Mouse (Mus musculus): Measurements from ENCODE around the gene Abcg1. TPM values are rescaled to one million over a fixed set of nuclear protein-coding genes. Genes with fewer than 3 reads are reported as not detected.

The Abcg1 gene
- polyA plus RNA-seq, 1 experiment = 1.3 TPM

DNA sequence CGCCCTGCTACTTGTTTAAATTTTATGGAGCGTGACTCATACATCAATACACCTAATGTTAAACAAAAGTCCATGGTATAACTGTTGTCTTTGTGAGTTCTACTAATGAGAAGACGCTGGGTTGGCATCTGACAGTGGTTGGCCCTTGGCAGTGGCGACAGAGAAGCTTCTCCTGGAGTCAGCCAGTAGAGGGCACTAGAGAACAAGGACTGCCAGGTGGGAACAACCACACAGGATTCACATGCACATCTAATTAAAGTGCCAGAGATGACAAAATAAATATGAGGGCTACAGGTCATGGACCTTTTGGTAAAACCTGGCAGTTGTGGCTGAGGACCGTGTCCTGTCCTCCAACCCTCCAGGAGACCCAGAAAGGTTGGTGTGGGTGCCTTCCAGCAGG lies 80.9 kb downstream of the Abcg1 start:
- H3K36me3 ChIP-seq (ENCODE audit: control insufficient read depth, insufficient read depth, low read length) = no peaks in the 10 kb centered on the region
- no peak for TF ChIP-seq POLR2A (IDR thresholded peaks at IDR 0.05; ENCODE audit: control insufficient read depth, low read depth, low read length)
- peak; percentile 71; the same call in 1 of the 2 replicates for TF ChIP-seq CTCF (IDR thresholded peaks at IDR 0.05; ENCODE audit: control insufficient read depth, insufficient read depth, insufficient replicate concordance, low read depth, low read length)
- no peaks in the 10 kb centered on the region; the same call in 1 of the 2 replicates for H3K4me1 ChIP-seq (ENCODE audit: control insufficient read depth, insufficient read depth, low read length)
- H3K4me3 ChIP-seq (ENCODE audit: control insufficient read depth, low read depth, low read length) = no peak overlapping the region
- H3K27ac ChIP-seq (ENCODE audit: control insufficient read depth, insufficient read depth, low read depth, low read length) = no peak overlapping the region
- no peaks in the 10 kb centered on the region for H3K27me3 ChIP-seq (ENCODE audit: control insufficient read depth, insufficient read depth, low read length)

DNA sequence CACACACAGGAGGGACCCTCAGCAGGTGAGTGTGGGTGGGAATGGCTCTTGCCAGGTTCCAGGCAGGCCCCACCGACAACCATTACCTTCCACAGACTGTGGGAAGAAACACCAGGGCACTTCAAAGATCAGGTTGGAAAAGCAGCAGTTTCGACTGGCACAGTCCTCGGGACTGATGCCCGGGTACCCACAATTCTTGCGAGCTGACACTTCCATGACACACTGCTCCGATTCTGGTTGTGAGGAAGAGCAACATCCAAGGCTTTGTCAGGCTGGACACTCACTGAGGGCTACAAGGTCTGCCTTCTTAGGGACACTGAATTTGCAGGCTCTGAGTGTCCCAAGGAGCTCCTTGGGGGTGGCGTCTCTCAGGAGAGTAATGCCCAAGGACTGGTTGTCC lies 84.6 kb downstream of the Abcg1 start:
- TF ChIP-seq CTCF (IDR thresholded peaks at IDR 0.05; ENCODE audit: control insufficient read depth, insufficient read depth, insufficient replicate concordance, low read depth, low read length) (no peak), POLR2A (IDR thresholded peaks at IDR 0.05; ENCODE audit: control insufficient read depth, low read depth, low read length) (no peak)
- H3K36me3 ChIP-seq (ENCODE audit: control insufficient read depth, insufficient read depth, low read length) = no peaks in the 10 kb centered on the region
- H3K4me3 ChIP-seq (ENCODE audit: control insufficient read depth, low read depth, low read length) = no peak overlapping the region
- H3K4me1 ChIP-seq (ENCODE audit: control insufficient read depth, insufficient read depth, low read length) = peaks cover 2% of the 10 kb centered on the region; the same call in 1 of the 2 replicates
- no peak overlapping the region for H3K27ac ChIP-seq (ENCODE audit: control insufficient read depth, insufficient read depth, low read depth, low read length)
- no peaks in the 10 kb centered on the region for H3K27me3 ChIP-seq (ENCODE audit: control insufficient read depth, insufficient read depth, low read length)

DNA sequence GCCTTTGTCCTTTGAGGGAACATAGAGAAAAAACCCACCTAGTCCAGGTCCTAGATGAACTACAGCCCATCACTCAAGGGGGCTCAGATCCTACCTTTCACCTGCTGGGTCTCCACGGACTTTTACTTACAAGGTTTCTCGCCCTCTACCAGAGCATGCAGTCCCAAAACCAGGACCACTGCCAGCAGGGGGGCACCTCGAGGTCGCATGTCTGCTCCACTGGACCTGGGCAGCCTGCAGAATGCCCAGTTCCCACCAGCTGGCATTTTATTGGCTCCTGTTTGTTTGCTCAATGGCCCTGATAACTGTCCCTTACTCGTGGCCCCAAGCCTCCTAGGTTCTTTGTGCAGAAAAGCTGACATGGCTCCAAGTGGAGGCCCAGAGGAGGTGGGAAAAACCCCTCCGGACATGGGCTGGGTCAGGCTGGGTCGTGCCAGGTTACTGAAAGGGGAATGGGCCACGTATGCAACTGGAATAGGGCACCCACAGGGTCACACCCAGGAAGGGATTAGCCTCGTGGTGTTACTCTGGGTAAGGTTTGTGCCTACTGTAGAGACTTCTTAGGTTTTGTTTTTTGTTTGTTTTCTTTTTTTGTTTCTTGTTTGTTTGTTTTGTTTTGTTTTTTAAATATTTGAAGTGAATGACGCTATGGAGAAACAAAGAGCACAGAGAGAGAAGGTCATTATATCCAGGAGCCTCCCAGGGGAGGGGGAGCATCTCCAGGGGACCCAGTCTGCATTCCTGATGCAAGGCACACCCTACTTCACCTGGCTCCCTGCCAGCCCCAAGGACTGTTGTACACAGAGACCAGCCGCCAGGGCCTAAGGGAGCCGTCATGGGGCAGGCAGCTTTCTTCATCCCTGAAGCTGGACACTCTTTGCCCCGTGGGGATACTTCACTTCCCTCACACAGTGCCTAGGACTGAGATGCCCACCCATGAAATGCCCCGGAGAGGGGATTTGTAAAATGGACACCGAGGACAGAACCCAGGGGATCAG lies 86.9 kb downstream of the Abcg1 start, which contains the start of gene Tff2:
TSS of gene Tff2 (minus strand) at position 243 of the 998 bp plus-strand sequence.
- no peak within 1 kb of the TSS for H3K27ac ChIP-seq (ENCODE audit: control insufficient read depth, insufficient read depth, low read depth, low read length)
- peaks cover 2% of the 10 kb centered on the region; the same call in 1 of the 2 replicates for H3K4me1 ChIP-seq (ENCODE audit: control insufficient read depth, insufficient read depth, low read length)
- no peaks in the 10 kb centered on the region for H3K36me3 ChIP-seq (ENCODE audit: control insufficient read depth, insufficient read depth, low read length)
- no peak for TF ChIP-seq CTCF (IDR thresholded peaks at IDR 0.05; ENCODE audit: control insufficient read depth, insufficient read depth, insufficient replicate concordance, low read depth, low read length)
- TF ChIP-seq POLR2A (IDR thresholded peaks at IDR 0.05; ENCODE audit: control insufficient read depth, low read depth, low read length) = no peak
- no peaks in the 10 kb centered on the region for H3K27me3 ChIP-seq (ENCODE audit: control insufficient read depth, insufficient read depth, low read length)
- no peak within 1 kb of the TSS for H3K4me3 ChIP-seq (ENCODE audit: control insufficient read depth, low read depth, low read length)

DNA sequence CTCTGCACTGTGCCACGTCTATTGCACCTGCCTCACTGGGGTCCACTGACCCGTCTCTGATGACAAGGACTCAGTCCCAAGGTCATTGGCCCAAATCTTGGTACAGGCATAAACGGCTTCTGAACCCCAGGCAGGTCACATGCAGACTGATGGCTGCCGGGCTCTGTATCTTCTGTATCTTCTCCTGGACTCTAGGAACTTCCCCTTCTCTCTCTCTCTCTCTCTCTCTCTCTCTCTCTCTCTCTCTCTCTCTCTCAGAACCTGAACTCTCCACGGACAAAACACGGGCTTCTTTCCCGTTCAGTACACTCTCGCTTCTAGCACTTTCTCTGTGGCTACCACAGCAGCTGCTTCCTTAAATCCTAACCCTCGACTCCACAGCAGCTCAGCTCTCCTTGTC lies 88.5 kb downstream of the Abcg1 start:
- no peak overlapping the region for H3K4me3 ChIP-seq (ENCODE audit: control insufficient read depth, low read depth, low read length)
- H3K27me3 ChIP-seq (ENCODE audit: control insufficient read depth, insufficient read depth, low read length) = no peaks in the 10 kb centered on the region
- H3K36me3 ChIP-seq (ENCODE audit: control insufficient read depth, insufficient read depth, low read length) = no peaks in the 10 kb centered on the region
- H3K4me1 ChIP-seq (ENCODE audit: control insufficient read depth, insufficient read depth, low read length) = peaks cover 2% of the 10 kb centered on the region; the same call in 1 of the 2 replicates
- no peak for TF ChIP-seq POLR2A (IDR thresholded peaks at IDR 0.05; ENCODE audit: control insufficient read depth, low read depth, low read length)
- TF ChIP-seq CTCF (IDR thresholded peaks at IDR 0.05; ENCODE audit: control insufficient read depth, insufficient read depth, insufficient replicate concordance, low read depth, low read length) = no peak
- no peak overlapping the region for H3K27ac ChIP-seq (ENCODE audit: control insufficient read depth, insufficient read depth, low read depth, low read length)

DNA sequence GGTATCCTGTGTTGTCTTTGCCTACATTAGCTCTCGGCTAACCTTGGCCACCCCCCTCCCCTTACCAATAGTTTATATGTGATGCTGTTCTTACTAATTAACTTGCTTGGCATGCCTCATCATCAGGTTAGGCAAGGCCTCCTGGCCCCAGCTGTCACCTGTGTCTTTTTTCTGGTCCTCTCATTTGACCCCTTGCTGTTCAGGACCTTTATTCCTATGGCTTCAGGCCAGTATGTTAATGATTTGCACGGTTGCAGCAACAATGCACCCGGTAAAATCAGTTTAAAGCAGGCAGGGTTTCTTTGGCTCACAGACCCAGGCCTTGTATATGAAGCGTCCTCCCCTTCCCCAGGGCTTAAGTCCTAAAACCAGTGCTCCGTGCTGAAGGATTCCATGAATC lies 95.0 kb downstream of the Abcg1 start:
- TF ChIP-seq POLR2A (IDR thresholded peaks at IDR 0.05; ENCODE audit: control insufficient read depth, low read depth, low read length) (no peak), CTCF (IDR thresholded peaks at IDR 0.05; ENCODE audit: control insufficient read depth, insufficient read depth, insufficient replicate concordance, low read depth, low read length) (no peak)
- Histone ChIP-seq H3K27me3 (ENCODE audit: control insufficient read depth, insufficient read depth, low read length) (no peaks in the 10 kb centered on the region), H3K4me1 (ENCODE audit: control insufficient read depth, insufficient read depth, low read length) (no peaks in the 10 kb centered on the region), H3K4me3 (ENCODE audit: control insufficient read depth, low read depth, low read length) (no peak overlapping the region), H3K36me3 (ENCODE audit: control insufficient read depth, insufficient read depth, low read length) (no peaks in the 10 kb centered on the region), H3K27ac (ENCODE audit: control insufficient read depth, insufficient read depth, low read depth, low read length) (no peak overlapping the region)

DNA sequence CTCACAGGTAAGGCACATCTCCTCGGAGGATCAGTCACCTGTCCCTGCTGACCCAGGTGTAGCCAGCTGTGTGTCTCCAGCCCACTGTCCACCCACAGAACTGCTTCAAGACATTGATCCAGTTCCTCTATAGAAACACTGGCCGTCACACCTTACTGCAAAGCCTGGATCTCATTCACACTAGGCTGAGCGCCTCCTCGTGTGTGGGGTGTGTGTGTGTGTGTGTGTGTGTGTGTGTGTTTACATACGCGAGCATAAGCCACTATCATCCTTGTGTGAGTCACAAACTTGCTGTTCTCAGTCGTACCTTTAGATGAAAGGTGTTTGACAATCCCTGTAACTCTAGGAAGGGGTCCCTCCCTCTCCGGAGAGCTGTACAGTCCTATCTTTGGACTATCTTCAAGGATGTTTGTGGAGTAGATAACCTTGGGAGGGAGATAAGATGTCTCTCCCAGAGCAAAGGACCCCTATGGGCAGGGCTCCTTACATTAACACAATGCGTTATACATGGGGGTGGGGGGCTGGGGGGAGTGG lies 95.6 kb downstream of the Abcg1 start:
- no peak overlapping the region for H3K27ac ChIP-seq (ENCODE audit: control insufficient read depth, insufficient read depth, low read depth, low read length)
- no peaks in the 10 kb centered on the region for H3K4me1 ChIP-seq (ENCODE audit: control insufficient read depth, insufficient read depth, low read length)
- TF ChIP-seq POLR2A (IDR thresholded peaks at IDR 0.05; ENCODE audit: control insufficient read depth, low read depth, low read length) = no peak
- TF ChIP-seq CTCF (IDR thresholded peaks at IDR 0.05; ENCODE audit: control insufficient read depth, insufficient read depth, insufficient replicate concordance, low read depth, low read length) = no peak
- H3K4me3 ChIP-seq (ENCODE audit: control insufficient read depth, low read depth, low read length) = no peak overlapping the region
- H3K36me3 ChIP-seq (ENCODE audit: control insufficient read depth, insufficient read depth, low read length) = no peaks in the 10 kb centered on the region
- no peaks in the 10 kb centered on the region for H3K27me3 ChIP-seq (ENCODE audit: control insufficient read depth, insufficient read depth, low read length)

DNA sequence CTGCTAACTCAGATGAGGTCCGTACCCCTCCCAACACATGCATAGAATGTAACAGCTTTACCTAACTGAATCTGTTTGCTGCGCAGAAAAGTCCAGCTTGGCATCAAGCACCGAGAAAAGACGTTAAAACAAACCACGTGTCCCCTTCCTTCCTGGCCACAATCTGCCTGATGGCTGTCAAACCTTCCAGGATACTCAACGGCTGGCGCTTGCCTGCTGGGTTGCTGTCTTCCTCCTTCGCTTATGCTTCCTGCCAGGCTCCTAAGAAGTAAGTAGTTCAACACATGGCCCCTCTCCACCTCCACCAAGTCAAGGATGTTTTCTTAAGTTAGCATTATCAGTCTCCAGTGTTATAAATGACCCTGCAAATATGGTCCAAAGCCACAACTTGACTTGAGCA lies 96.3 kb downstream of the Abcg1 start:
- Histone ChIP-seq H3K4me3 (ENCODE audit: control insufficient read depth, low read depth, low read length) (no peak overlapping the region), H3K27ac (ENCODE audit: control insufficient read depth, insufficient read depth, low read depth, low read length) (no peak overlapping the region), H3K27me3 (ENCODE audit: control insufficient read depth, insufficient read depth, low read length) (no peaks in the 10 kb centered on the region), H3K36me3 (ENCODE audit: control insufficient read depth, insufficient read depth, low read length) (no peaks in the 10 kb centered on the region), H3K4me1 (ENCODE audit: control insufficient read depth, insufficient read depth, low read length) (no peaks in the 10 kb centered on the region)
- no peak for TF ChIP-seq POLR2A (IDR thresholded peaks at IDR 0.05; ENCODE audit: control insufficient read depth, low read depth, low read length)
- no peak for TF ChIP-seq CTCF (IDR thresholded peaks at IDR 0.05; ENCODE audit: control insufficient read depth, insufficient read depth, insufficient replicate concordance, low read depth, low read length)

All from testis, adult 2 months (tissue).